Mouse (Mus musculus) layer of hippocampus, adult 2 months (tissue): ENCODE measurements at regions not wholly inside any gene's neighbourhood (a gene's known extent, or its start where the extent isn't known, plus 50 kb on each side); places are given as distances from the start of the nearest gene placed in this dataset.

Experiments
- DNase-seq, 2 experiments: peaks; one replicate each; pipeline ENCODE4 v3.0.0; 2022; ENCODE audit warnings: low spot score in 2 of 2
- H3K27ac ChIP-seq: fragments of 200-600 bp; 2 replicates; pipeline ENCODE4 v1.8.1; 2022
- H3K4me3 ChIP-seq: fragments of 200-600 bp; 2 replicates; pipeline ENCODE4 v1.8.1; 2022; ENCODE audit warnings: mild to moderate bottlenecking
- CTCF ChIP-seq: fragments of 200-600 bp; conservative IDR thresholded peaks from 2 replicates; pipeline ENCODE4 v1.8.1; 2022; ENCODE audit warnings: antibody characterized with exemption, mild to moderate bottlenecking, moderate library complexity

GRCm38 (mm10) chr3:103430131-103430530 lies 144.9 kb upstream of the Syt6 start:
- no peak for DNase-seq
- no peak overlapping the region for H3K4me3 ChIP-seq
- H3K27ac ChIP-seq, result no peak overlapping the region
- TF ChIP-seq CTCF, result no peak

GRCm38 (mm10) chr3:103432254-103432653 lies 142.8 kb upstream of the Syt6 start:
- peak; percentile 60 for TF ChIP-seq CTCF
- Histone ChIP-seq H3K4me3 (no peak overlapping the region), H3K27ac (no peak overlapping the region)
- no peak for DNase-seq

- DNase-seq, result no peak
- Histone ChIP-seq H3K27ac (no peak overlapping the region), H3K4me3 (no peak overlapping the region)
- no peak for TF ChIP-seq CTCF
Observed at GRCm38 (mm10) chr3:103436902-103437603, 138.0 kb upstream of the Syt6 start.

GRCm38 (mm10) chr3:103438791-103439354 lies 136.2 kb upstream of the Syt6 start:
- H3K27ac ChIP-seq, result no peak overlapping the region
- H3K4me3 ChIP-seq, result no peak overlapping the region
- TF ChIP-seq CTCF, result peak; percentile 77

GRCm38 (mm10) chr3:103443247-103443646 lies 131.8 kb upstream of the Syt6 start:
- H3K4me3 ChIP-seq, result no peak overlapping the region
- no peak overlapping the region for H3K27ac ChIP-seq
- no peak for DNase-seq
- no peak for TF ChIP-seq CTCF

More at GRCm38 (mm10) chr3:103438791-103439354, 136.2 kb upstream of the Syt6 start:
- peak in 1 of 2 experiments; percentile 59 for DNase-seq

- H3K27ac ChIP-seq, result no peak overlapping the region
Observed at GRCm38 (mm10) chr3:103445852-103446251, 129.2 kb upstream of the Syt6 start.

GRCm38 (mm10) chr3:103449851-103450250 lies 125.2 kb upstream of the Syt6 start:
- Histone ChIP-seq H3K4me3 (no peak overlapping the region), H3K27ac (no peak overlapping the region)
- TF ChIP-seq CTCF, result no peak
- no peak for DNase-seq

More at GRCm38 (mm10) chr3:103445852-103446251, 129.2 kb upstream of the Syt6 start:
- no peak for TF ChIP-seq CTCF
- DNase-seq, result no peak
- H3K4me3 ChIP-seq, result no peak overlapping the region

GRCm38 (mm10) chr3:103451971-103452370 lies 123.1 kb upstream of the Syt6 start:
- H3K4me3 ChIP-seq, result no peak overlapping the region
- no peak overlapping the region for H3K27ac ChIP-seq
- no peak for TF ChIP-seq CTCF
- no peak for DNase-seq

GRCm38 (mm10) chr3:103463760-103464159 lies 111.3 kb upstream of the Syt6 start:
- no peak for DNase-seq
- no peak for TF ChIP-seq CTCF
- Histone ChIP-seq H3K4me3 (no peak overlapping the region), H3K27ac (no peak overlapping the region)

GRCm38 (mm10) chr3:103464181-103464580 lies 110.8 kb upstream of the Syt6 start:
- no peak overlapping the region for H3K4me3 ChIP-seq
- no peak for TF ChIP-seq CTCF
- DNase-seq, result no peak
- H3K27ac ChIP-seq, result no peak overlapping the region

- Histone ChIP-seq H3K27ac (no peak overlapping the region), H3K4me3 (no peak overlapping the region)
- DNase-seq, result no peak
- TF ChIP-seq CTCF, result no peak
Observed at GRCm38 (mm10) chr3:103464729-103465128, 110.3 kb upstream of the Syt6 start.

GRCm38 (mm10) chr3:103465132-103465690 lies 109.8 kb upstream of the Syt6 start:
- Histone ChIP-seq H3K27ac (no peak overlapping the region), H3K4me3 (no peak overlapping the region)
- DNase-seq, result no peak
- no peak for TF ChIP-seq CTCF

GRCm38 (mm10) chr3:103465948-103466347 lies 109.1 kb upstream of the Syt6 start:
- no peak for DNase-seq
- TF ChIP-seq CTCF, result no peak
- H3K4me3 ChIP-seq, result no peak overlapping the region
- H3K27ac ChIP-seq, result no peak overlapping the region
